Mouse (Mus musculus) stomach, postnatal 0 days (tissue): ENCODE results near the gene Tbl2. TPM values are rescaled to one million over a fixed set of nuclear protein-coding genes. Genes with fewer than 3 reads are reported as not detected.

Source experiments
- ATAC-seq: fragments of 200-750 bp; cut with Nextera tagmentation; 2 replicates; pipeline ENCODE4 v1.8.0; 2017; ENCODE audit not compliant: low FRiP score, low TSS enrichment
- DNase-seq: peaks from one replicate; pipeline ENCODE4 v3.0.0-alpha.2; 2016; ENCODE audit warnings: low spot score
- H3K27ac ChIP-seq: fragments of 300-500 bp; sonication (generic); replicated peaks from 2 replicates; pipeline ENCODE4 v1.5.1; 2014; ENCODE audit warnings: mild to moderate bottlenecking, control low read depth
- H3K27me3 ChIP-seq: fragments of 300-500 bp; sonication (generic); 2 replicates; pipeline ENCODE4 v1.6.1; 2014; ENCODE audit warnings: low read length; ENCODE audit not compliant: control insufficient read depth, insufficient read depth
- H3K36me3 ChIP-seq: fragments of 300-500 bp; sonication (generic); 2 replicates; pipeline ENCODE4 v1.6.1; 2014; ENCODE audit warnings: low read length, mixed read lengths; ENCODE audit not compliant: control insufficient read depth, insufficient read depth
- H3K4me1 ChIP-seq: fragments of 300-500 bp; sonication (generic); replicated peaks from 2 replicates; pipeline ENCODE4 v1.6.1; 2014; ENCODE audit warnings: antibody characterized with exemption; ENCODE audit not compliant: control insufficient read depth, insufficient read depth
- H3K4me2 ChIP-seq: fragments of 300-500 bp; sonication (generic); replicated peaks from 2 replicates; pipeline ENCODE4 v1.6.1; 2014; ENCODE audit warnings: low read depth, mild to moderate bottlenecking, control low read depth, moderate library complexity
- H3K4me3 ChIP-seq: fragments of 300-500 bp; sonication (generic); 2 replicates; pipeline ENCODE4 v1.5.1; 2014; ENCODE audit warnings: low read depth, low read length, control low read depth
- H3K9ac ChIP-seq: fragments of 300-500 bp; sonication (generic); 2 replicates; pipeline ENCODE4 v1.6.1; 2014; ENCODE audit warnings: mild to moderate bottlenecking, low read length, control low read depth, mixed read lengths
- H3K9me3 ChIP-seq: fragments of 300-500 bp; sonication (generic); 2 replicates; pipeline ENCODE4 v1.6.1; 2016; ENCODE audit warnings: low read length; ENCODE audit not compliant: control insufficient read depth
- CTCF ChIP-seq: IDR thresholded peaks from 2 replicates; pipeline ENCODE4 v1.5.1; 2016; ENCODE audit warnings: antibody characterized with exemption, low read depth, mild to moderate bottlenecking, moderate library complexity
- EP300 ChIP-seq: optimal IDR thresholded peaks from 2 replicates; pipeline ENCODE3; 2016; ENCODE audit warnings: antibody characterized with exemption
- WGBS: fragments of 180-500 bp; shearing (Covaris S2); extraction: QIAGEN DNeasy Blood & Tissue Kit; methylation state at CpG from one replicate; pipeline ENCODE4 v1.1.7; 2014; 5-methylcytosine and 5-hydroxymethylcytosine counted together
- polyA plus RNA-seq: library from polyadenylated mRNA; unstranded; fragments of >200 nt; fragmentation: Nextera tagmentation; extraction: Ambion mirVana; gene quantifications from 2 replicates; pipeline ENCODE4 v1.2.1, GENCODE M21; 2015

Tbl2 gene
- polyA plus RNA-seq, 1 experiment from 2014 or later = 11.6 TPM

DNA sequence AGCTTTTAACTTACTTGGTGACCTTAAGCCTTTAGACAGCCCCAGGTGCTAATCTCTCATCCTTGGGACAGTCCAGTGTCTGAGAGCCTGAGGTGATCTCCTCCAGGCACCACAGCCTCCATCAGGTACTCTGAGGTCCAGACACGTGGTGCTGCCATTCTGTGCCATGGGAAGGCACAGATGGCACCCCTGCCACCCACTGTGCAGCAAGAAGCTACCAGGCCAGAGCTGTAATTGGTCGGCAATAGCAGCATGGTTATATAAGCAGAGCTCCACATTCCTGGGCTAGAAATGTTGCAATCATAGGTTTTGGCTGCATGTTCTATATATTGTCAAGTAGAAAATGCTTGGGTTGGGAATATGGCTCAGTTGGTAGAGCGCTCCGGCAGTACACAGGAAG is 29.5 kb downstream of the Tbl2 start:
- no peak for TF ChIP-seq EP300
- no peak for TF ChIP-seq CTCF
- no peak overlapping the region for H3K4me3 ChIP-seq
- no peak for ATAC-seq
- H3K9me3 ChIP-seq = no peaks in the 10 kb centered on the region
- no peak overlapping the region for H3K27ac ChIP-seq
- H3K27me3 ChIP-seq = no peaks in the 10 kb centered on the region
- DNase-seq = no peak
- peaks cover 28% of the 10 kb centered on the region for H3K36me3 ChIP-seq
- H3K9ac ChIP-seq = no peak overlapping the region
- no peaks in the 10 kb centered on the region for H3K4me1 ChIP-seq
- no peak overlapping the region for H3K4me2 ChIP-seq
- WGBS = 90% methylated on average over 4 of the region's 4 CpGs

DNA sequence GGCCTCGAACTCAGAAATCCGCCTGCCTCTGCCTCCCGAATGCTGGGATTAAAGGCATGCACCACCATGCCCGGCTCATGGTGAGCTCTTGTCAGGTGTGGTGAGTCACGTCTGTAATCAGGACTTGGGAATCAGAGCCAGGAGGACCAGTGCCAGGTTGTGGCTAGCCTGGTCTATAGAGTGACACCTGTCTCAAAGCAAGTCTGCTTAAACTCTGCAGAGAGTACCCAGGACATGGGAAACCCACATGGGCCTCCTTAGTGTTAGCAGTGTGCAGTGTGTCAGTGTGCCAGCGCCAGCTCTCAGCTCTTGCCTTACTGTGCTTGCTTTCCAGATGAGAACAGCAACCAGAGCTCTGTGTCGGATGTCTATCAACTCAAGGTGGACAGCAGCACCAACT is 30.2 kb downstream of the Tbl2 start:
- Histone ChIP-seq H3K4me1 (no peaks in the 10 kb centered on the region), H3K36me3 (peaks cover 28% of the 10 kb centered on the region), H3K27me3 (no peaks in the 10 kb centered on the region), H3K9me3 (no peaks in the 10 kb centered on the region), H3K9ac (no peak overlapping the region), H3K4me2 (no peak overlapping the region), H3K27ac (no peak overlapping the region), H3K4me3 (no peak overlapping the region)
- ATAC-seq (no peak), DNase-seq (no peak)
- WGBS = 85% methylated on average over 5 of the region's 7 CpGs
- TF ChIP-seq EP300 (no peak), CTCF (no peak)

DNA sequence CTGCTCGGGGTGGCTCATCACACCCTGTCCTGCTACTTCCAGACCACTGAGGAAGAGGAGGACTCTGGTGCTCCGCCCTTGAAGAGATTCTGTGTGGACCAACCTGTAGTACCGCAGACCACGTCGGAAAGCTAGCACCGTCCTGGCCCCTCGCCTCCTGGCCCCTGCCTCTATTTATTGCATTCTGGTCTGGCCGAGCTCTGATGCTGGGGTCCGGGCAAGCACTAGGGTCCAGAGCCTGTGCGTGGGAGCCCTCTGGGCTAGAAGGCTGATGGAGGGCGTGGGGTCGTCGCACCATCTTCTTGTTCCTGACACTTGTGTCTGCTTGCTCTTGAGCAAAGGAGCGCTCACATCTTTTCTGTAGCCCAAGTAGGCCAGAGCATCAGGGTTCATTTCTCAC is 31.3 kb downstream of the Tbl2 start:
- Histone ChIP-seq H3K4me1 (no peaks in the 10 kb centered on the region), H3K27ac (no peak overlapping the region), H3K4me2 (no peak overlapping the region), H3K9me3 (no peaks in the 10 kb centered on the region), H3K9ac (no peak overlapping the region), H3K27me3 (no peaks in the 10 kb centered on the region), H3K36me3 (peaks cover 24% of the 10 kb centered on the region), H3K4me3 (no peak overlapping the region)
- no peak for TF ChIP-seq EP300
- TF ChIP-seq CTCF = no peak
- WGBS = 94% methylated on average over 14 of the region's 14 CpGs
- no peak for DNase-seq
- ATAC-seq = no peak

DNA sequence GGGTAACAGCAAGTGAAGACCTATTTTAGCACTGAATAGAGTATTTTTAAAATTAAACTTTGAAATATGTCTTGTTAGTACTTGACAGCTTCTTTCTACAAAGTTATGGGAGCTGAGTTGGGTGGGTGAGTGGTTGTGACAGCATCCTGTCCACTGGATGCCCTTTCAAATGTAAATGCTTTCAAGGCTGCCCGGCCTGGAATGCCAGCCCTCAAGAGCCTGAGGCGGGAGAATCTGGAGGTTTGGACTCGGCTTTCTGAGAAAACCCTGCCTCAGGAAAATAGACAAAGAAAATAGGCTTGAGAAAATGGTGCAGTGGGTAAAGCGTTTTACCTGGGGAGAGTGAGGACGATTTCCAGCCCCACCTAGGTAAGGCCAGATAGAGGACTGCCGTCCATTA is 32.3 kb downstream of the Tbl2 start:
- Histone ChIP-seq H3K27ac (no peak overlapping the region), H3K4me1 (no peaks in the 10 kb centered on the region), H3K4me3 (no peak overlapping the region), H3K9me3 (no peaks in the 10 kb centered on the region), H3K27me3 (no peaks in the 10 kb centered on the region), H3K4me2 (no peak overlapping the region), H3K36me3 (peaks cover 24% of the 10 kb centered on the region), H3K9ac (no peak overlapping the region)
- DNase-seq = no peak
- 85% methylated on average over 6 of the region's 6 CpGs for WGBS
- TF ChIP-seq CTCF (no peak), EP300 (no peak)
- ATAC-seq = no peak

DNA sequence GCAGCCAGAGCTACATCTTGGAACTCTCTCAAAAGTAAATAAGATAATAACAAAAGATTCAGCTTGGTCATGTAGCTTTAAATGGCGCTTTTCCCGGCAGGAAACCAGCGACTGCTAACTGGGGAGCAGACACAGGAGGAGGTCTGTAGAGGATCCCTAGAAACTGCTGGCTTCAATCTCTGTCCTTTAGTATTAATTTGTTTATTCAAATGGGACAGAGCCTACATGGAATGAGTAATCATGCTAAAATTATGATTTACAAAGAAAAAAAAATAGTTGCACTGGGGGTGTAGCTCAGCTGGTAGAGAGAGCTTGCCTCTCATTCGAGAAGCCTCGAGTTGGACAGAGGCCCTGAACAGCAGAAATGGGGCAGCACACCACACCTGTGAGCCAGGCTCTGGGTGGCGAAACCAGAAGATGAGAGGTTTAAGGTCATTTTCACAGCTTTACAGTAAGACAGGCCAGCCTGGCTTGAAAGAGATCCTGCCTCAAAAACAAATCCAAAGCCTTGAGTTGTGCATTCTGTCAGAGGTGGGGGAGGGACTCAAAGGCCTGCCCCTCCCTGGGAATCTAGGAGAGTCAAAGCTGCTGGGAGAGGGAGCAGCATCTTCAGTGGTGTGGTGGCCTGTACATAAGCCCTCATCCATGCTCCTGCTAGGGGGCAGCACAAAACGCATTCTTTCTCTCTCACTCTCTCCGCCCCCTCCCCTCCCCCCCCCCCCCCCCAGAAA is 33.8 kb downstream of the Tbl2 start:
- Histone ChIP-seq H3K9me3 (no peaks in the 10 kb centered on the region), H3K4me3 (no peak overlapping the region), H3K4me1 (no peaks in the 10 kb centered on the region), H3K4me2 (no peak overlapping the region), H3K27me3 (no peaks in the 10 kb centered on the region), H3K27ac (peak overlapping the region; percentile 89), H3K36me3 (peaks cover 24% of the 10 kb centered on the region), H3K9ac (peak overlapping the region; percentile 38; the same call in 1 of the 2 replicates)
- peak; percentile 59 for DNase-seq
- WGBS = 19% methylated on average over 8 of the region's 8 CpGs
- ATAC-seq = no peak
- TF ChIP-seq EP300 = no peak
- TF ChIP-seq CTCF = peak; percentile 49

DNA sequence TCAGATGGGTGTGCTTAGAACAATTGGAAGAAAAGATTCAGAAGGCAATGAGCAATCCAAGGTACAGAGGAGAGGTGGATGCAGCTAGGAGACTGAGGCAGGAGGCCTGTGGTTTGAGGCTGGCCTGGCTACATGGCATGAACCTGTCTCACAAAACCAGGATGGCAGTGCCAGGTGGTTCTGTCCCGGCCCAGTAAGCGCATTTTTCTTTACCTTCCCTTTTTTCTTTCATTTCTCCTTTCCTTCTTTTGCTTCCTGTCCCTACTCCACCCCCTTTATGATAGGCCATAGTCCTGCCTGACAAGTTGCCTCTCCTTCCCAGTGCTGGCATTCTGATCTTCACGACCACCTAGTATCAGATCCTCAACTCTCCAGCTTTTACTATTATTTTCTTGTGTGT is 35.6 kb downstream of the Tbl2 start:
- no peaks in the 10 kb centered on the region for H3K27me3 ChIP-seq
- H3K36me3 ChIP-seq = peaks cover 11% of the 10 kb centered on the region
- no peak overlapping the region for H3K4me3 ChIP-seq
- H3K4me2 ChIP-seq = no peak overlapping the region
- H3K27ac ChIP-seq = no peak overlapping the region
- 95% methylated on average over 3 of the region's 3 CpGs for WGBS
- H3K9ac ChIP-seq = no peak overlapping the region
- peaks cover 3% of the 10 kb centered on the region; the same call in 1 of the 2 replicates for H3K4me1 ChIP-seq
- DNase-seq (no peak), ATAC-seq (no peak)
- no peaks in the 10 kb centered on the region for H3K9me3 ChIP-seq
- TF ChIP-seq EP300 (no peak), CTCF (no peak)
